ENCODE assay signal across 10 mouse cellular contexts in genomic region chr12:107977534-107977933, GRCm38 (mm10). TPM values are rescaled to one million over a fixed set of nuclear protein-coding genes. Genes with fewer than 3 reads are reported as not detected.
DNase-seq lines count a peak whose midpoint lies in the region; ATAC-seq and TF ChIP-seq lines count a peak whose summit lies in the region.
"Had no signal": no experiment of that assay in that cellular context is flagged by ENCODE, and none has a peak within 500 bp of the region (broad histone marks: within the 10 kb centered on the region; RNA-seq: fewer than 3 reads in every experiment).

No protein-coding gene starts in this region.

- peaks cover 33 to 66% of the 10 kb centered on the region in 2 experiments for H3K4me1 ChIP-seq in heart, embryonic 14.5 days (ENCODE audit: control insufficient read depth in 2 of 2, insufficient read depth in 2 of 2, low read length in 2 of 2)
- H3K4me1 ChIP-seq in forebrain, postnatal 0 days (ENCODE audit: insufficient read depth): peaks cover 40% of the 10 kb centered on the region
- peaks cover 98% of the 10 kb centered on the region for H3K4me1 ChIP-seq in midbrain, embryonic 13.5 days (replicated peaks)
- 0 out of 2 replicates have a peak, but pooled peaks cover 7% of the 10 kb centered on the region for H3K4me1 ChIP-seq in intestine, postnatal 0 days (replicated peaks; ENCODE audit: control insufficient read depth, insufficient read depth, low read length)

- H3K36me3 ChIP-seq in heart, embryonic 14.5 days (ENCODE audit: control insufficient read depth, insufficient read depth, low read length): no peaks in the 10 kb centered on the region
- peaks cover 5% of the 10 kb centered on the region; the same call in 1 of the 2 replicates for H3K36me3 ChIP-seq in forebrain, postnatal 0 days (ENCODE audit: insufficient read depth)
- no peaks in the 10 kb centered on the region for H3K36me3 ChIP-seq in midbrain, embryonic 13.5 days
- no peaks in the 10 kb centered on the region for H3K36me3 ChIP-seq in intestine, postnatal 0 days (ENCODE audit: control insufficient read depth, insufficient read depth)

- DNase-seq in heart, adult 18-20 months: no peak
- DNase-seq in R1 (ENCODE audit: low read depth, low spot score): peak; percentile 39
- peak; percentile 76 for DNase-seq in forebrain, postnatal 0 days
- no peak for DNase-seq in urinary bladder, postnatal 25 days (ENCODE audit: low spot score)
- DNase-seq in urinary bladder, postnatal 10 days (ENCODE audit: low spot score): no peak
- DNase-seq: adrenal gland, adult 2 months had no signal

- peak overlapping the region; percentile 44 for H3K9ac ChIP-seq in heart, embryonic 14.5 days (ENCODE audit: low read length)
- peak overlapping the region; percentile 52 for H3K9ac ChIP-seq in forebrain, postnatal 0 days
- H3K9ac ChIP-seq in midbrain, embryonic 13.5 days (replicated peaks): peak overlapping the region; percentile 41; the same call in 1 of the 2 replicates
- H3K9ac ChIP-seq in intestine, postnatal 0 days (ENCODE audit: low read depth, low read length): no peak overlapping the region

- H3K27me3 ChIP-seq in heart, embryonic 14.5 days (ENCODE audit: control insufficient read depth, insufficient read depth, low read length): peaks cover 3% of the 10 kb centered on the region; the same call in 1 of the 2 replicates
- no peaks in the 10 kb centered on the region for H3K27me3 ChIP-seq in forebrain, postnatal 0 days (ENCODE audit: insufficient read depth, low read length)
- peaks cover 3% of the 10 kb centered on the region; the same call in 1 of the 2 replicates for H3K27me3 ChIP-seq in midbrain, embryonic 13.5 days
- no peaks in the 10 kb centered on the region for H3K27me3 ChIP-seq in intestine, postnatal 0 days (replicated peaks; ENCODE audit: control insufficient read depth, insufficient read depth, low read length)

- 24% methylated on average over 9 of the region's 9 CpGs for WGBS in heart, embryonic 14.5 days
- 18% methylated on average over 9 of the region's 9 CpGs for WGBS in forebrain, postnatal 0 days
- WGBS in midbrain, embryonic 13.5 days: 2% methylated on average over 9 of the region's 9 CpGs
- WGBS in intestine, postnatal 0 days: 61% methylated on average over 9 of the region's 9 CpGs

- H3K9me3 ChIP-seq in heart, embryonic 14.5 days (ENCODE audit: control insufficient read depth, low read length): no peaks in the 10 kb centered on the region
- no peaks in the 10 kb centered on the region for H3K9me3 ChIP-seq in forebrain, postnatal 0 days (ENCODE audit: low read length)
- H3K9me3 ChIP-seq in midbrain, embryonic 13.5 days: no peaks in the 10 kb centered on the region
- no peaks in the 10 kb centered on the region for H3K9me3 ChIP-seq in intestine, postnatal 0 days (ENCODE audit: control insufficient read depth)

- no peak overlapping the region for H3K27ac ChIP-seq in heart, embryonic 14.5 days (replicated peaks in 1 of 2; ENCODE audit: control insufficient read depth in 1 of 2, insufficient read depth in 1 of 2, low read depth in 2 of 2, low read length in 2 of 2)
- peak overlapping the region; percentile 86 for H3K27ac ChIP-seq in forebrain, postnatal 0 days (ENCODE audit: low read depth, low read length)
- peak overlapping the region; percentile 35; the same call in 1 of the 2 replicates for H3K27ac ChIP-seq in midbrain, embryonic 13.5 days
- no peak overlapping the region for H3K27ac ChIP-seq in intestine, postnatal 0 days (ENCODE audit: low read depth, low read length)

- H3K4me2 ChIP-seq in heart, embryonic 14.5 days (ENCODE audit: low read length): peak overlapping the region; percentile 95
- H3K4me2 ChIP-seq in forebrain, postnatal 0 days (ENCODE audit: low read depth): peak overlapping the region; percentile 65
- peak overlapping the region; percentile 49 for H3K4me2 ChIP-seq in midbrain, embryonic 13.5 days (replicated peaks)
- H3K4me2 ChIP-seq in intestine, postnatal 0 days (replicated peaks; ENCODE audit: low read depth): no peak overlapping the region
- H3K4me2 ChIP-seq: liver, embryonic 11.5 days had no signal

- no peak for ATAC-seq in heart, embryonic 14.5 days (ENCODE audit: insufficient number of reproducible peaks, insufficient read depth, low FRiP score, low read depth)
- peak; percentile 21; the same call in 1 of the 2 replicates for ATAC-seq in forebrain, postnatal 0 days
- ATAC-seq in midbrain, embryonic 13.5 days: no peak
- no peak for ATAC-seq in intestine, postnatal 0 days

- no peak for TF ChIP-seq CTCF in forebrain, postnatal 0 days (IDR thresholded peaks at IDR 0.05; ENCODE audit: low read depth)
- TF ChIP-seq CTCF in intestine, postnatal 0 days (IDR thresholded peaks at IDR 0.05; ENCODE audit: low read depth): no peak

- H3K4me3 ChIP-seq in heart, embryonic 14.5 days (ENCODE audit: control insufficient read depth in 1 of 2, insufficient read depth in 1 of 2, low read depth in 1 of 2, low read length in 2 of 2): peak overlapping the region; percentile 0 to 18; a peak in 1 of 4 replicates
- peak overlapping the region; percentile 24 for H3K4me3 ChIP-seq in forebrain, postnatal 0 days (ENCODE audit: low read depth, low read length)
- H3K4me3 ChIP-seq in midbrain, embryonic 13.5 days (replicated peaks): peak overlapping the region; percentile 20; the same call in 1 of the 2 replicates
- H3K4me3 ChIP-seq in intestine, postnatal 0 days (ENCODE audit: low read depth, low read length): no peak overlapping the region

RNA-seq across cellular contexts. Expression of gene Bcl11b, which starts 25.9 kb away (rescaled TPM):
- polyA plus RNA-seq in heart, embryonic 14.5 days (2014; fragmentation: Nextera tagmentation; extraction: Ambion mirVana): 4.4 TPM in 2 replicates
- 1 to 10 TPM in 1 of 2 experiments, under 1 TPM in 1; 0.69 to 1.1 TPM for total RNA-seq in heart, adult 18-20 months (2021)
- 103 and 122 TPM in 2 replicates for total RNA-seq in forebrain, postnatal 0 days (2014; rRNA removed)
- 45.4 and 70.1 TPM in 2 replicates for polyA plus RNA-seq in forebrain, postnatal 0 days (2015; fragmentation: Nextera tagmentation; extraction: Ambion mirVana)
- 19.2 and 27.0 TPM in 2 replicates for polyA plus RNA-seq in midbrain, embryonic 13.5 days (2015; fragmentation: Nextera tagmentation; extraction: Ambion mirVana)
- 5.2 TPM in 2 replicates for polyA plus RNA-seq in intestine, postnatal 0 days (2015; fragmentation: Nextera tagmentation; extraction: Ambion mirVana)

Comparison
In these comparisons a context has a peak if more than half of its experiments do, and no peak if none do; other contexts are left out.
1. H3K27ac ChIP-seq: peak in forebrain, postnatal 0 days (single experiment) and midbrain, embryonic 13.5 days (single experiment); none in heart, embryonic 14.5 days (0 of 2) and intestine, postnatal 0 days (single experiment).
2. DNase-seq: peak in R1 (single experiment) and forebrain, postnatal 0 days (single experiment); none in heart, adult 18-20 months (0 of 2), urinary bladder, postnatal 25 days (single experiment) and urinary bladder, postnatal 10 days (single experiment).